Mouse (Mus musculus) forebrain, embryonic 16.5 days (tissue): ENCODE data around the gene Slc22a8. TPM values are rescaled to one million over a fixed set of nuclear protein-coding genes. Genes with fewer than 3 reads are reported as not detected.

Source experiments
- ATAC-seq: fragments of 200-750 bp; cut with Nextera tagmentation; 2 replicates; pipeline ENCODE4 v1.8.0; 2017; ENCODE audit warnings: mild to moderate bottlenecking, moderate library complexity
- H3K27ac ChIP-seq: fragments of 300-500 bp; sonication (generic); 2 replicates; pipeline ENCODE4 v1.5.1; 2014; ENCODE audit warnings: low read length, control low read depth
- H3K27me3 ChIP-seq: fragments of 300-500 bp; sonication (generic); replicated peaks from 2 replicates; pipeline ENCODE4 v1.6.1; 2014; ENCODE audit warnings: low read length; ENCODE audit not compliant: control insufficient read depth, insufficient read depth
- H3K36me3 ChIP-seq: fragments of 300-500 bp; sonication (generic); 2 replicates; pipeline ENCODE4 v1.6.1; 2014; ENCODE audit not compliant: control insufficient read depth, insufficient read depth
- H3K4me1 ChIP-seq: fragments of 300-500 bp; sonication (generic); replicated peaks from 2 replicates; pipeline ENCODE4 v1.6.1; 2014; ENCODE audit warnings: low read length; ENCODE audit not compliant: control insufficient read depth, insufficient read depth
- H3K4me2 ChIP-seq: fragments of 300-500 bp; sonication (generic); 2 replicates; pipeline ENCODE4 v1.6.1; 2014; ENCODE audit warnings: mild to moderate bottlenecking, low read length, control low read depth
- H3K4me3 ChIP-seq: fragments of 300-500 bp; sonication (generic); replicated peaks from 2 replicates; pipeline ENCODE4 v1.5.1; 2014; ENCODE audit warnings: mild to moderate bottlenecking, low read length, control low read depth
- H3K9ac ChIP-seq: fragments of 300-500 bp; sonication (generic); replicated peaks from 2 replicates; pipeline ENCODE4 v1.6.1; 2014; ENCODE audit warnings: low read depth, low read length, control low read depth
- H3K9me3 ChIP-seq: fragments of 300-500 bp; sonication (generic); 2 replicates; pipeline ENCODE4 v1.6.1; 2016; ENCODE audit warnings: low read length; ENCODE audit not compliant: control insufficient read depth
- WGBS: fragments of 180-500 bp; shearing (Covaris S2); extraction: QIAGEN DNeasy Blood & Tissue Kit; methylation state at CpG from one replicate; pipeline ENCODE4 v1.1.7; 2014; 5-methylcytosine and 5-hydroxymethylcytosine counted together
- polyA plus RNA-seq: library from polyadenylated mRNA; unstranded; fragments of >200 nt; fragmentation: Nextera tagmentation; extraction: Ambion mirVana; gene quantifications from 2 replicates; pipeline ENCODE4 v1.2.1, GENCODE M21; 2015

The Slc22a8 gene
- polyA plus RNA-seq, 1 experiment from 2014 or later: 9.2 TPM

GRCm38 (mm10) chr19:8571746-8572145 lies 19.3 kb upstream of the Slc22a8 start:
- H3K36me3 ChIP-seq: no peaks in the 10 kb centered on the region
- H3K27ac ChIP-seq: no peak overlapping the region
- no peak overlapping the region for H3K4me2 ChIP-seq
- no peaks in the 10 kb centered on the region for H3K27me3 ChIP-seq
- H3K4me3 ChIP-seq: no peak overlapping the region
- ATAC-seq: no peak
- no peak overlapping the region for H3K9ac ChIP-seq
- H3K9me3 ChIP-seq: no peaks in the 10 kb centered on the region
- H3K4me1 ChIP-seq: no peaks in the 10 kb centered on the region
- 76% methylated on average over 7 of the region's 7 CpGs for WGBS

GRCm38 (mm10) chr19:8572485-8572884 lies 18.6 kb upstream of the Slc22a8 start:
- Histone ChIP-seq H3K9ac (no peak overlapping the region), H3K36me3 (no peaks in the 10 kb centered on the region), H3K27ac (no peak overlapping the region), H3K27me3 (no peaks in the 10 kb centered on the region), H3K4me2 (no peak overlapping the region), H3K4me3 (no peak overlapping the region), H3K9me3 (no peaks in the 10 kb centered on the region), H3K4me1 (no peaks in the 10 kb centered on the region)
- ATAC-seq: no peak
- WGBS: 38% methylated on average over 3 of the region's 3 CpGs

GRCm38 (mm10) chr19:8577432-8577831 lies 13.6 kb upstream of the Slc22a8 start:
- H3K9me3 ChIP-seq: no peaks in the 10 kb centered on the region
- WGBS: 91% methylated on average over 4 of the region's 4 CpGs
- no peaks in the 10 kb centered on the region for H3K27me3 ChIP-seq
- H3K36me3 ChIP-seq: no peaks in the 10 kb centered on the region
- H3K4me1 ChIP-seq: peaks cover 8% of the 10 kb centered on the region
- H3K4me3 ChIP-seq: no peak overlapping the region
- no peak overlapping the region for H3K9ac ChIP-seq
- no peak overlapping the region for H3K4me2 ChIP-seq
- no peak overlapping the region for H3K27ac ChIP-seq
- ATAC-seq: no peak

GRCm38 (mm10) chr19:8578293-8578969 lies 12.6 kb upstream of the Slc22a8 start:
- peak; percentile 85 for ATAC-seq
- Histone ChIP-seq H3K27ac (peak overlapping the region; percentile 23; the same call in 1 of the 2 replicates), H3K4me2 (peak overlapping the region; percentile 68), H3K9ac (peak overlapping the region; percentile 51; the same call in 1 of the 2 replicates), H3K27me3 (no peaks in the 10 kb centered on the region), H3K4me3 (peak overlapping the region; percentile 39), H3K4me1 (peaks cover 8% of the 10 kb centered on the region), H3K36me3 (no peaks in the 10 kb centered on the region), H3K9me3 (no peaks in the 10 kb centered on the region)
- WGBS: 8% methylated on average over 24 of the region's 24 CpGs

- H3K27ac ChIP-seq: peak overlapping the region; percentile 5; the same call in 1 of the 2 replicates
- H3K9ac ChIP-seq: 0 out of 2 replicates have a peak overlapping the region, but pooled peaks have one; percentile 51
- ATAC-seq: peak; percentile 15; the same call in 1 of the 2 replicates
- WGBS: 64% methylated on average over 2 of the region's 2 CpGs
- no peaks in the 10 kb centered on the region for H3K9me3 ChIP-seq
- peak overlapping the region; percentile 39; the same call in 1 of the 2 replicates for H3K4me3 ChIP-seq
- H3K4me2 ChIP-seq: peak overlapping the region; percentile 68
- peaks cover 8% of the 10 kb centered on the region for H3K4me1 ChIP-seq
- H3K27me3 ChIP-seq: no peaks in the 10 kb centered on the region
- no peaks in the 10 kb centered on the region for H3K36me3 ChIP-seq
These were observed 12.1 kb upstream of the Slc22a8 start for GRCm38 (mm10) chr19:8578970-8579342.

- Histone ChIP-seq H3K9ac (no peak overlapping the region), H3K4me2 (no peak overlapping the region), H3K36me3 (no peaks in the 10 kb centered on the region), H3K4me1 (no peaks in the 10 kb centered on the region), H3K27me3 (no peaks in the 10 kb centered on the region), H3K27ac (no peak overlapping the region), H3K4me3 (no peak overlapping the region), H3K9me3 (no peaks in the 10 kb centered on the region)
- no peak for ATAC-seq
- 92% methylated on average over 3 of the region's 3 CpGs for whole genome bisulfite sequencing
These were observed 5.8 kb upstream of the Slc22a8 start for GRCm38 (mm10) chr19:8585298-8585697.

- no peak for ATAC-seq
- H3K4me3 ChIP-seq: no peak overlapping the region
- no peaks in the 10 kb centered on the region for H3K4me1 ChIP-seq
- H3K36me3 ChIP-seq: no peaks in the 10 kb centered on the region
- no peak overlapping the region for H3K4me2 ChIP-seq
- no peaks in the 10 kb centered on the region for H3K27me3 ChIP-seq
- no peak overlapping the region for H3K27ac ChIP-seq
- H3K9ac ChIP-seq: no peak overlapping the region
- WGBS: 81% methylated on average over 2 of the region's 2 CpGs
- no peaks in the 10 kb centered on the region for H3K9me3 ChIP-seq
These were observed 5.2 kb upstream of the Slc22a8 start for GRCm38 (mm10) chr19:8585899-8586298.

GRCm38 (mm10) chr19:8586350-8586749 lies 4.7 kb upstream of the Slc22a8 start:
- ATAC-seq: peak; percentile 72
- Histone ChIP-seq H3K4me2 (no peak overlapping the region), H3K9me3 (no peaks in the 10 kb centered on the region), H3K9ac (no peak overlapping the region), H3K27ac (no peak overlapping the region), H3K4me1 (no peaks in the 10 kb centered on the region), H3K4me3 (no peak overlapping the region), H3K27me3 (no peaks in the 10 kb centered on the region), H3K36me3 (no peaks in the 10 kb centered on the region)
- 63% methylated on average over 3 of the region's 3 CpGs for WGBS

- Histone ChIP-seq H3K4me1 (no peaks in the 10 kb centered on the region), H3K27ac (no peak overlapping the region), H3K9ac (no peak overlapping the region), H3K36me3 (no peaks in the 10 kb centered on the region), H3K4me3 (no peak overlapping the region), H3K9me3 (no peaks in the 10 kb centered on the region), H3K27me3 (no peaks in the 10 kb centered on the region), H3K4me2 (no peak overlapping the region)
- no peak for ATAC-seq
- 42% methylated on average over 1 of the region's 1 CpGs for WGBS
These were observed 3.7 kb upstream of the Slc22a8 start for GRCm38 (mm10) chr19:8587315-8587714.
